Mouse (Mus musculus): Measurements from ENCODE around the gene Tdrd1.

Gene Tdrd1

GRCm38 (mm10) chr19:56908472-56909270 is 82.7 kb downstream of the Tdrd1 start:
- intact Hi-C loops (cut with DNase I), result loop anchor here (5.0 kb wide), 1 partner anchor 486 kb away; no protein-coding TSS in a partner anchor

GRCm38 (mm10) chr19:56910561-56910960 is 84.6 kb downstream of the Tdrd1 start:
- intact Hi-C loops (cut with DNase I), result loop anchor here (10.0 kb wide), 1 partner anchor 224 kb away; no protein-coding TSS in a partner anchor

GRCm38 (mm10) chr19:56913761-56914160 is 87.8 kb downstream of the Tdrd1 start:
- intact Hi-C loops (cut with DNase I), result loop anchor here (10.0 kb wide), 1 partner anchor 221 kb away; no protein-coding TSS in a partner anchor

- intact Hi-C loops (cut with DNase I), result loop anchor here (10.0 kb wide), 1 partner anchor 220 kb away; no protein-coding TSS in a partner anchor
These were observed 88.6 kb downstream of the Tdrd1 start for GRCm38 (mm10) chr19:56914658-56915057.

GRCm38 (mm10) chr19:56915084-56915483 is 89.1 kb downstream of the Tdrd1 start:
- intact Hi-C loops (cut with DNase I), result loop anchor here (10.0 kb wide), 1 partner anchor 220 kb away; no protein-coding TSS in a partner anchor
